Mouse (Mus musculus) limb, embryonic 13.5 days (tissue): ENCODE results near the gene Hist1h4d. TPM values are rescaled to one million over a fixed set of nuclear protein-coding genes. Genes with fewer than 3 reads are reported as not detected.
"Not testable (repeated sequence)": the region's sequence is repeated elsewhere in the genome, so short reads cannot be mapped to it uniquely, and the experiment has no call there.

Source experiments
- ATAC-seq: fragments of 200-750 bp; cut with Nextera tagmentation; 2 replicates; pipeline ENCODE4 v1.8.0; 2017; ENCODE audit warnings: low read depth, moderate number of reproducible peaks, moderate TSS enrichment; ENCODE audit not compliant: low FRiP score
- H3K27ac ChIP-seq: fragments of 300-500 bp; sonication (generic); 2 replicates; pipeline ENCODE4 v1.5.1; 2015; ENCODE audit warnings: inconsistent platforms, mild to moderate bottlenecking, moderate library complexity
- H3K27me3 ChIP-seq: fragments of 300-500 bp; sonication (generic); 2 replicates; pipeline ENCODE4 v1.6.1; 2015; ENCODE audit warnings: mild to moderate bottlenecking, inconsistent platforms
- H3K36me3 ChIP-seq: fragments of 300-500 bp; sonication (generic); 2 replicates; pipeline ENCODE4 v1.6.1; 2015; ENCODE audit warnings: inconsistent platforms, mild to moderate bottlenecking, moderate library complexity
- H3K4me1 ChIP-seq: fragments of 300-500 bp; sonication (generic); 2 replicates; pipeline ENCODE4 v1.6.1; 2015; ENCODE audit warnings: inconsistent platforms
- H3K4me2 ChIP-seq: fragments of 300-500 bp; sonication (generic); replicated peaks from 2 replicates; pipeline ENCODE4 v1.6.1; 2015; ENCODE audit warnings: inconsistent platforms, mild to moderate bottlenecking, moderate library complexity
- H3K4me3 ChIP-seq: fragments of 300-500 bp; sonication (generic); 2 replicates; pipeline ENCODE4 v1.5.1; 2015; ENCODE audit warnings: moderate library complexity, mild to moderate bottlenecking, inconsistent platforms
- H3K9ac ChIP-seq: fragments of 300-500 bp; sonication (generic); 2 replicates; pipeline ENCODE4 v1.6.1; 2015; ENCODE audit warnings: mild to moderate bottlenecking, inconsistent platforms
- H3K9me3 ChIP-seq: fragments of 300-500 bp; sonication (generic); 2 replicates; pipeline ENCODE4 v1.6.1; 2016; ENCODE audit warnings: inconsistent platforms
- WGBS: fragments of 180-500 bp; shearing (Covaris S2); methylation state at CpG from one replicate; pipeline ENCODE4 v1.1.7; 2015; 5-methylcytosine and 5-hydroxymethylcytosine counted together
- polyA plus RNA-seq: library from polyadenylated mRNA; unstranded; fragments of >200 nt; fragmentation: Nextera tagmentation; extraction: Ambion mirVana; gene quantifications from 2 replicates; pipeline ENCODE4 v1.2.1, GENCODE M21; 2015

The Hist1h4d gene
- polyA plus RNA-seq: 126 and 130 TPM in 2 replicates

DNA sequence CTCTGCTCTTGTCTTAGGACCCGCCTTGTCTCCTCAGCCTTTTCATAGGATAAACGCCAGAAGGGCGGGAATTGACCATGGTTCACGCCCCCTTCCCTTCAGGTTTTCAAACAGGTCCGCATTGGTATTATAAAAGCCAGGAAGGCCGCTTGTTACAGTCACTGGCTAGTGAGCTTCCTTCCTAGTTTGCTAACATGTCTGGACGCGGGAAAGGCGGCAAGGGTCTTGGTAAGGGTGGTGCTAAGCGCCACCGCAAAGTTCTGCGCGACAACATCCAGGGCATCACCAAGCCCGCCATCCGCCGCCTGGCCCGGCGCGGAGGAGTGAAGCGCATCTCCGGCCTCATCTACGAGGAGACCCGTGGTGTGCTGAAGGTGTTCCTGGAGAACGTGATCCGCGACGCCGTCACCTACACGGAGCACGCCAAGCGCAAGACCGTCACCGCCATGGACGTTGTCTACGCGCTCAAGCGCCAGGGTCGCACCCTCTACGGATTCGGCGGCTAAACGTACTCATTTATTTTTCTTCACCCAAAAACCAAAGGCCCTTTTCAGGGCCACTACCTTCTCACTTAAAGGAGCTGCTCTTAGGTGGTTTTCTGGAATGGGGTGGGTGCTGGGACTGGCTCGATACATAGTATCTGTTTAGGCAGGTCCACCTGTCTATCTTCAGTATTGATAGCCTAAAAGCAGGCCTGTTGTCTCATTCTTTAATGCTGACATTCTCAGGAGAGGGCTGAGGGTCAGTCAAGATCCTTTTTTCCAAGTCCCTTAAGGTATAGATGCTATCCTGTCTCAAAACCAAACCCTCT lies at the start of gene Hist1h4d:
Gene Hist1h4d (plus strand): TSS at position 191 of the 811 bp plus-strand sequence.
- Histone ChIP-seq H3K4me1 (peaks cover 42% of the 10 kb centered on the region), H3K9me3 (no peaks in the 10 kb centered on the region), H3K4me3 (peak within 1 kb of the TSS; percentile 58), H3K9ac (peak within 1 kb of the TSS; percentile 79), H3K27ac (peak within 1 kb of the TSS; percentile 92), H3K36me3 (no peaks in the 10 kb centered on the region), H3K4me2 (peak within 1 kb of the TSS; percentile 87), H3K27me3 (no peaks in the 10 kb centered on the region)
- ATAC-seq: peak; percentile 90
- under 1% methylated on average over 43 of the region's 43 CpGs for WGBS

DNA sequence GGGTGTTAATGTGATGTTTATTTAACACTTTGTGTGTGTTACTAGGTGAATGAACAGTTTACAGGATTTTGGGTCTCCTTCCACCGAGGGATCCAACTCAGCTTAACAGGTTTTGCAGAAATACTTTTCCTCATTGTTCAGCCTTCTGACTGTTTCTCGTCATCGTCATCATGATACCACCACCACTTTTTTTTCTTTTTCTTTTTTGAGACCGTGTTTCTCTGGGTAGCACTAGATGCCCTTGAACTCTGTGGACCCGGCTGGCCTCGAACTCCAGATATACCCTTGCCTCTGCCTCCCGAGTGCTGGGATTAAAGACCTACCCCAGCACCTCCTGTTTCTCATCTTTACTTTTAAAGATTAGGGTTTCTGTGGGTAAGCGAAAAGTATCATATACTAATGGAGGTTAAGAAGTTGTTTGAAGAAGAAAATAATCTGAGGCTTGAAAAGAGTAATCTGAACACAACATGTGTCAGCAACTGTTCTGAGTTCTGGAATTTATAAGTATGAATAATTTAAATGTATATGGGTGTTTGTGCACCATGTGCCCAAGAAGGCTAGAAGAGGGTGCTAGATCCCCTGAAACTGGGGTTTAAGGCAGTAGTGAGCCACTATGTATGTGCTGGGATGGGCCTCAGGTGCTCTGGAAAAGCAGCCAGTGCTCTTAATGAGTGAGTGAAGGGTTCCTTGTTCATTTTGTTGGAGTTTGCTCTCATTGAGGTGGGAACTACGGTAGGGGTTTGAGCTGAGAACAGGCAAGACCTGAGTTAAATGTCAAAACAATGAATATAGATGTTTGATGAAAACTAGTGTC lies 48.9 kb upstream of the Hist1h4d start:
- WGBS: 19% methylated on average over 9 of the region's 9 CpGs
- no peak for ATAC-seq
- H3K36me3 ChIP-seq: no peaks in the 10 kb centered on the region
- H3K9me3 ChIP-seq: no peaks in the 10 kb centered on the region
- no peaks in the 10 kb centered on the region for H3K27me3 ChIP-seq
- H3K27ac ChIP-seq: peak overlapping the region; percentile 97
- H3K4me3 ChIP-seq: peak overlapping the region; percentile 55
- peak overlapping the region; percentile 81 for H3K9ac ChIP-seq
- H3K4me2 ChIP-seq: peak overlapping the region; percentile 65
- H3K4me1 ChIP-seq: peaks cover 39% of the 10 kb centered on the region

DNA sequence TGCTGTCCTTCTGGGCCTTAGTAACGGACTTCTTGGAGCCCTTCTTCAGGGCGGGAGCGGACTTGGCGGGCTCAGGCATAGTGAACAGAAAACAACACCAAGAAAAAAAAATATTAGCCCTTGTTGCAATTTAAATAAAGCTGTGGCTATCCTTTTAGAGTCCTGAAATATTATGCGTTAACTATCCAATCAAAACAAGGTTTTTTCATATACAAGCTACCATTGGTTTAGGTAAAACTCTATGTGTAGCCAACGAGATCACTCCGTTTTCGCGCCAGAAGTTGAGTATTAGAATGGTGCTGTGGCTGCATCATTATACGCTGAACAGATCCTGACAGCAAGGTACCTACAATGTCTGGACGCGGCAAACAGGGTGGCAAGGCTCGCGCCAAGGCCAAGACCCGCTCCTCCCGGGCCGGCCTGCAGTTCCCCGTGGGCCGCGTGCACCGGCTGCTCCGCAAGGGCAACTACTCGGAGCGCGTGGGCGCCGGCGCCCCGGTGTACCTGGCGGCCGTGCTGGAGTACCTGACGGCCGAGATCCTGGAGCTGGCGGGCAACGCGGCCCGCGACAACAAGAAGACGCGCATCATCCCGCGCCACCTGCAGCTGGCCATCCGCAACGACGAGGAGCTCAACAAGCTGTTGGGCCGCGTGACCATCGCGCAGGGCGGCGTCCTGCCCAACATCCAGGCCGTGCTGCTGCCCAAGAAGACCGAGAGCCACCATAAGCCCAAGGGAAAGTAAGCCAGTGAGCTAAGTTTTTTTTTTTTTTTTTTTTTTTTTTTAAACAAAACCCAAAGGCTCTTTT lies 47.6 kb upstream of the Hist1h4d start, which contains the start of gene Hist1h2af:
Gene Hist1h2af (plus strand): TSS at position 347 of the 808 bp plus-strand sequence.
- peak within 1 kb of the TSS; percentile 97 for H3K27ac ChIP-seq
- H3K4me2 ChIP-seq: peak within 1 kb of the TSS; percentile 65
- H3K4me1 ChIP-seq: peaks cover 47% of the 10 kb centered on the region
- H3K36me3 ChIP-seq, H3K9me3 ChIP-seq, H3K27me3 ChIP-seq: not testable (repeated sequence)
- H3K4me3 ChIP-seq: peak within 1 kb of the TSS; percentile 55
- ATAC-seq: peak; percentile 46
- H3K9ac ChIP-seq: peak within 1 kb of the TSS; percentile 81
- WGBS: under 1% methylated on average over 32 of the region's 53 CpGs

DNA sequence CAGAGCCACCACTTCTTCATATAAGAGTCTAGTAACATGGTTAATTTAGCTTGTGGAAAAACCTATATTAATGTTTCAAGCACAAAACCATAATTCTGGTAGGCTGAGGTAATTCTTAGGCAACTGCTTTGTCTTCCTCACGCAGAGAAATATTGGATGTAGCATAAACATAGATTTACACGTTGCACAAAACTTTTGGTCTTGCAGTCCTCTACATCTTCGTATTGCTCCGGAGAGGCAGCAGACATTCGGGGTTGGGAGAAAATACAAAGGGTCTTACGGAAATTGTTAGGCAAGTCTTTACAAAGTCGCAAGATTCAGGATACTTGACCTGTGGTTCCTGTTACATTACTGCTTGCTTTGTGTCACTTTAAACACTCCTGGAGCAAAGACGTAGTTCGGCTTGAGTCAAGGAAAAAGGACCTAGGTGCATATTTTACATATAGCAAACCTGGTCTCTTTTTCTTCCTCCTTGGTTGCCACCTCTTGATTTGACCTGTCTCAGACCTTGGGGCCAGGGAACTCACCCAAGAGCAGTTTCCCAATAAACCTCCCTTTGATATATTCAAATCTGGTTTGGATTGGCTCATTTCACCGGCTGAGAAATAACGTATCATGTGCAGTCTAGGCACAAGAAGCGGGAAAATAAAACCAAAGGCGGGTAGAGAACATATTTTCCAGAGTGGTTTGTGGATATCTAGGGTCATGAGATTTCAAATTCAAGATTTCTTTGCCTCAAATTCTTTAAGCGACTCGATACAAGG lies 46.8 kb upstream of the Hist1h4d start:
- 1% methylated on average over 15 of the region's 15 CpGs for WGBS
- H3K27me3 ChIP-seq: no peaks in the 10 kb centered on the region
- 0 out of 2 replicates have a peak, but pooled peaks have one; percentile 15 for ATAC-seq
- H3K36me3 ChIP-seq: no peaks in the 10 kb centered on the region
- H3K27ac ChIP-seq: peak overlapping the region; percentile 97
- peaks cover 42% of the 10 kb centered on the region for H3K4me1 ChIP-seq
- no peaks in the 10 kb centered on the region for H3K9me3 ChIP-seq
- H3K9ac ChIP-seq: peak overlapping the region; percentile 63
- H3K4me3 ChIP-seq: peak overlapping the region; percentile 55
- H3K4me2 ChIP-seq: peak overlapping the region; percentile 65

DNA sequence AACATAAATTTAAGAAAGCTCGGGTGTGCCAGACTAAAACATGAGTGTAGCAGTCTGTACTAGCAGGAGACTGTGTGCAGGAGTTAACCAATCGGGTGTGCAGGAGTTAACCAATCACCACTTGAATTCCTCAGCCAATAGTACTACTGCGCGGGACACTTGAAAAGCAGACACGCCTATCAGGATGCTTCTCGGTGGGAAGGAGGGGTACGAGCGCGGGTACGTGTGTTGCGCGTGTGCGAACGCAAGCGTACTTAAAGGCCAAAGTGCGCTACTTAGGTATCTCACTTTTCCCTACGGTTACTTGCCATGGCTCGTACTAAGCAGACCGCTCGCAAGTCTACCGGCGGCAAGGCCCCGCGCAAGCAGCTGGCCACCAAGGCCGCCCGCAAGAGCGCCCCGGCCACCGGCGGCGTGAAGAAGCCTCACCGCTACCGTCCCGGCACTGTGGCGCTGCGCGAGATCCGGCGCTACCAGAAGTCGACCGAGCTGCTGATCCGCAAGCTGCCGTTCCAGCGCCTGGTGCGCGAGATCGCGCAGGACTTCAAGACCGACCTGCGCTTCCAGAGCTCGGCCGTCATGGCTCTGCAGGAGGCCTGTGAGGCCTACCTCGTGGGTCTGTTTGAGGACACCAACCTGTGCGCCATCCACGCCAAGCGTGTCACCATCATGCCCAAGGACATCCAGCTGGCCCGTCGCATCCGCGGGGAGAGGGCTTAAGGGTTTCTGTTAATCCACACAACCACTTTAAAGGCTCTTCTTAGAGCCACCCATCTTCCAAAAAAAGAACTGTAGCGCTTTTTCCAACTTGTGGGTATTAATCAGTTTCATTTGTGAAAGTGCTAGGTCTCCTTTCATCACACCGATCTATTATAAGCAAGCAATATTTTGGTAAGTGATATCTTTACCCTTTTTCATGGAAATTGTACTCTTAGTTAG lies 46.0 kb upstream of the Hist1h4d start, which contains the start of gene Hist1h3g:
Gene Hist1h3g (plus strand): TSS at position 286 of the 939 bp plus-strand sequence.
- not testable (repeated sequence) for H3K9me3 ChIP-seq, H3K27me3 ChIP-seq, H3K36me3 ChIP-seq
- ATAC-seq: peak; percentile 94
- peak within 1 kb of the TSS; percentile 72 for H3K9ac ChIP-seq
- 1% methylated on average over 55 of the region's 62 CpGs for WGBS
- H3K4me1 ChIP-seq: peaks cover 42% of the 10 kb centered on the region
- peak within 1 kb of the TSS; percentile 55 for H3K4me3 ChIP-seq
- peak within 1 kb of the TSS; percentile 65 for H3K4me2 ChIP-seq
- peak within 1 kb of the TSS; percentile 97 for H3K27ac ChIP-seq

DNA sequence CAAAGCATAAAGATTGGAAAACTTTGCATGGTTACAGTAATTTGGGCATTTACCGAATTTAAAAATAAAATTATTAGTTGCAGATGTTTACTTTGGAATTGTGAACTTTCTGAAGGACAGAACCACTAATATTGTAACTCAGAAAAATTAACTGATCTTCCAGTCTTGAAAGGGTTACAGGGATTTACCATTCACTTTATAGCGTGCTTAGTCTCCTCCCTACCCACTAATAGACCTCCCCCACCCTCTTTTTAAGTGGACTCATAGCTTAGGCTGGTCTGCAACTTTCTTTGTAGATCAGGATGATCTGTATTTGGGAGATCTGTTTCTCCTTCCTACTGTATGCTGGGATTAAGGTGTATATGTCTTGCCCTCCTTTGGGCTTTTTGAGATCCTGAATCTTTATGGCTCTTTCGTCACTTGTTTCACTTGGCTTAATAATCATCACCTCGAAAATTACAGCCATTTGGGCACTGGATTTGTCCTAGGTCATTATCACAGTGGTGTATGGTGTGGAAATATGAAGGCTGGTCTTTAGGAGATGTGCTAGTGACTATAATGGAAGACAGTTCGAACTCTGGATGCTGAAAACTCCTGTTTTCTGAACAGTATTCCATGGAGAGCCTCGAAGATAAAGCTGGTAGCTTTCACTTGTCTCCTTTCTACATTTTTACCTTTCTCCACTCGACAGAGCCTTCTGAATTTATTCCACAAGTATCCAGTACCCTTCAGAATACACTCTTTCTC lies 45.1 kb upstream of the Hist1h4d start:
- peak overlapping the region; percentile 72 for H3K9ac ChIP-seq
- ATAC-seq: no peak
- no peaks in the 10 kb centered on the region for H3K27me3 ChIP-seq
- no peaks in the 10 kb centered on the region for H3K9me3 ChIP-seq
- H3K27ac ChIP-seq: peak overlapping the region; percentile 97
- WGBS: 19% methylated on average over 7 of the region's 7 CpGs
- H3K36me3 ChIP-seq: no peaks in the 10 kb centered on the region
- H3K4me2 ChIP-seq: peak overlapping the region; percentile 65
- H3K4me1 ChIP-seq: peaks cover 42% of the 10 kb centered on the region
- peak overlapping the region; percentile 55 for H3K4me3 ChIP-seq

DNA sequence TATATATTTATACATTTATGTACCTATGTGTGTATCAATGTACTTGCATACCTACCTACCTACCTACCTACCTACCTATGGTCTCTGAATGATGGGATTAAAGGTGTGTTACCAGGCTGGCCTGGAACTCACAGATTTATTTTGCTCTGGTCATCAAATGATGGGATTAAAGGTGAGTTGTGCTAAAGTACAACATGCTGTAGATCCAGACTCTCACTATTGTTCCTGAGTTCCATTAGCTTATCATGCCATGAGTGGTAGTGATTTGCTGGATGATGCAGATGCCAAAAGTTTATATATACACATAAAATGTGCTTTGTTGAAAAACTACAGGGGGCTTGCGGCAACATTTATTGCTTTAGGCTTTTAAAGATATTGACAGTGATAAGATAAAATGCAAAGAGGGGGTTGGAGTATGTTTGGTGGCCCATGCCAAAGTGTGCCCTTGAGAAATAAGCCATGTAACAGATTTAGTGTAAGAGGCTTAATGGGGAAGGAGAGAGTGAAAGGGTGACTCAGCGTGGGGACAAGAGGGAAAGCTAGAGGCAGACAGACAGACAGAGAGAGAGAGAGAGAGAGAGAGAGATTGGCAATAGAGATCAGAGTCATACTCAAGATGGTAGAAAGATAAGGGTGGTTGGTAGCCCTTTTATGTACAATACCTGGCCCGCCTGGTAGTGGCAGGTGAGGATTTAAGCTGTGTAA lies 44.2 kb upstream of the Hist1h4d start:
- H3K9ac ChIP-seq: peak overlapping the region; percentile 19

DNA sequence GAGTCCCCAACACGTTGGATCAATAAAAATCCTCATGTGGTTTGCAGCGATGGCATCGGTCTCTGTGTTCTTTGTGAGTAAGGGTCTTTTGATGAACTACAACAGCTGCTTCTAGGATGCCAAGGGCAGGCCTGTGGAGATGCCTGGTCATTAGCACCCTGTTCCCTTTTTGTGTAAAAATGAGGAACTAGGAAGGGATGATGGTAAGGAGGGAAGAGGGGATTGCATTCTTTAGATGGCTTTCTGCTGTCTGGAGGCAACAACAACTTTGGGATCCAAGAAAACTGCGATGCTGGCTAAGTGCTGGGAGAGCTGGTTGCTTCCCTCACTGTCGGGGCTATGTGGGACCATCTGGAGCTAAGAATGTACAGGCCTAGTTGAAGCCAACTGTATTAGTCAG lies 43.1 kb upstream of the Hist1h4d start:
- 48% methylated on average over 5 of the region's 5 CpGs for WGBS
- no peak overlapping the region for H3K4me3 ChIP-seq
- no peak for ATAC-seq

More for the DNA sequence above, 44.2 kb upstream of the Hist1h4d start:
- no peaks in the 10 kb centered on the region for H3K27me3 ChIP-seq
- peak overlapping the region; percentile 55 for H3K4me3 ChIP-seq
- no peak for ATAC-seq
- no peaks in the 10 kb centered on the region for H3K9me3 ChIP-seq
- peaks cover 41% of the 10 kb centered on the region for H3K4me1 ChIP-seq
- peak overlapping the region; percentile 39 for H3K27ac ChIP-seq
- H3K36me3 ChIP-seq: no peaks in the 10 kb centered on the region
- WGBS: 75% methylated on average over 3 of the region's 3 CpGs
- H3K4me2 ChIP-seq: peak overlapping the region; percentile 65

DNA sequence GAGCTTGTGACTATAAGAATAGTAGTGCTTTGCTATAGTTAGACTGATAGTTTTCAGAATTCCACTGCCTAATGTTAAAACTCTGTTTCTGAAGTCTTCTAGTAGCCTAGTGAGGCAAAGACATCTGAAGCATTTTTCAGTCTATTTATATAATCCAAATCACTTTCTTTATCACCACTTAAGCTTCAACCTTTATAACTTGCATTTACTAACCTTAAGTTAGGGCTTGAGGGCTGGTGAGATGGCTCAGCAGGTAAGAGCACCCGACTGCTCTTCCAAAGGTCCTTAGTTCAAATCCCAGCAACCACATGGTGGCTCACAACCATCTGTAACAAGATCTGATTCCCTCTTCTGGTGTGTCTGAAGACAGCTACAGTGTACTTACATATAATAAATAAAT lies 41.6 kb upstream of the Hist1h4d start:
- H3K27ac ChIP-seq, H3K4me2 ChIP-seq: not testable (repeated sequence)
- 44% methylated on average over 1 of the region's 1 CpGs for WGBS

More for the DNA sequence above, 43.1 kb upstream of the Hist1h4d start:
- no peaks in the 10 kb centered on the region for H3K9me3 ChIP-seq
- H3K4me2 ChIP-seq: peak overlapping the region; percentile 65
- H3K27ac ChIP-seq: peak overlapping the region; percentile 33; the same call in 1 of the 2 replicates
- H3K27me3 ChIP-seq: no peaks in the 10 kb centered on the region
- peaks cover 34% of the 10 kb centered on the region for H3K4me1 ChIP-seq
- H3K36me3 ChIP-seq: no peaks in the 10 kb centered on the region
- H3K9ac ChIP-seq: peak overlapping the region; percentile 31; the same call in 1 of the 2 replicates

More for the DNA sequence above, 41.6 kb upstream of the Hist1h4d start:
- not testable (repeated sequence) for H3K36me3 ChIP-seq, H3K27me3 ChIP-seq, H3K9me3 ChIP-seq, ATAC-seq, H3K4me3 ChIP-seq, H3K9ac ChIP-seq
- peaks cover 27% of the 10 kb centered on the region for H3K4me1 ChIP-seq
